Mouse (Mus musculus) stomach, postnatal 0 days (tissue): Measurements from ENCODE around the gene Ifnz. TPM values are rescaled to one million over a fixed set of nuclear protein-coding genes. Genes with fewer than 3 reads are reported as not detected.
"Not testable (repeated sequence)": the region's sequence is repeated elsewhere in the genome, so short reads cannot be mapped to it uniquely, and the experiment has no call there.

Experiments used
- ATAC-seq: fragments of 200-750 bp; cut with Nextera tagmentation; 2 replicates; pipeline ENCODE4 v1.8.0; 2017; ENCODE audit not compliant: low FRiP score, low TSS enrichment
- DNase-seq: peaks from one replicate; pipeline ENCODE4 v3.0.0-alpha.2; 2016; ENCODE audit warnings: low spot score
- H3K27ac ChIP-seq: fragments of 300-500 bp; sonication (generic); replicated peaks from 2 replicates; pipeline ENCODE4 v1.5.1; 2014; ENCODE audit warnings: mild to moderate bottlenecking, control low read depth
- H3K27me3 ChIP-seq: fragments of 300-500 bp; sonication (generic); 2 replicates; pipeline ENCODE4 v1.6.1; 2014; ENCODE audit warnings: low read length; ENCODE audit not compliant: control insufficient read depth, insufficient read depth
- H3K36me3 ChIP-seq: fragments of 300-500 bp; sonication (generic); 2 replicates; pipeline ENCODE4 v1.6.1; 2014; ENCODE audit warnings: low read length, mixed read lengths; ENCODE audit not compliant: control insufficient read depth, insufficient read depth
- H3K4me1 ChIP-seq: fragments of 300-500 bp; sonication (generic); replicated peaks from 2 replicates; pipeline ENCODE4 v1.6.1; 2014; ENCODE audit warnings: antibody characterized with exemption; ENCODE audit not compliant: control insufficient read depth, insufficient read depth
- H3K4me2 ChIP-seq: fragments of 300-500 bp; sonication (generic); replicated peaks from 2 replicates; pipeline ENCODE4 v1.6.1; 2014; ENCODE audit warnings: low read depth, mild to moderate bottlenecking, control low read depth, moderate library complexity
- H3K4me3 ChIP-seq: fragments of 300-500 bp; sonication (generic); 2 replicates; pipeline ENCODE4 v1.5.1; 2014; ENCODE audit warnings: low read depth, low read length, control low read depth
- H3K9ac ChIP-seq: fragments of 300-500 bp; sonication (generic); 2 replicates; pipeline ENCODE4 v1.6.1; 2014; ENCODE audit warnings: mild to moderate bottlenecking, low read length, control low read depth, mixed read lengths
- H3K9me3 ChIP-seq: fragments of 300-500 bp; sonication (generic); 2 replicates; pipeline ENCODE4 v1.6.1; 2016; ENCODE audit warnings: low read length; ENCODE audit not compliant: control insufficient read depth
- CTCF ChIP-seq: IDR thresholded peaks from 2 replicates; pipeline ENCODE4 v1.5.1; 2016; ENCODE audit warnings: antibody characterized with exemption, low read depth, mild to moderate bottlenecking, moderate library complexity
- EP300 ChIP-seq: optimal IDR thresholded peaks from 2 replicates; pipeline ENCODE3; 2016; ENCODE audit warnings: antibody characterized with exemption
- WGBS: fragments of 180-500 bp; shearing (Covaris S2); extraction: QIAGEN DNeasy Blood & Tissue Kit; methylation state at CpG from one replicate; pipeline ENCODE4 v1.1.7; 2014; 5-methylcytosine and 5-hydroxymethylcytosine counted together
- polyA plus RNA-seq: library from polyadenylated mRNA; unstranded; fragments of >200 nt; fragmentation: Nextera tagmentation; extraction: Ambion mirVana; gene quantifications from 2 replicates; pipeline ENCODE4 v1.2.1, GENCODE M21; 2015

Gene Ifnz
- polyA plus RNA-seq: 0.25 and 0.47 TPM in 2 replicates

GRCm38 (mm10) chr4:88781831-88782230, at the start of gene Ifnz:
Ifnz (plus strand) TSS chr4:88782131.
- H3K9ac ChIP-seq, H3K4me1 ChIP-seq, ATAC-seq, H3K9me3 ChIP-seq, H3K27ac ChIP-seq, H3K4me3 ChIP-seq, H3K36me3 ChIP-seq, H3K27me3 ChIP-seq, DNase-seq: not testable (repeated sequence)
- 0 out of 2 replicates have a peak within 1 kb of the TSS, but pooled peaks have one; percentile 29 for H3K4me2 ChIP-seq
- WGBS: 32% methylated on average over 4 of the region's 7 CpGs

- WGBS: 3% methylated on average over 2 of the region's 2 CpGs
- ATAC-seq (no peak), DNase-seq (peak; percentile 85)
- Histone ChIP-seq H3K9ac (no peak overlapping the region), H3K4me2 (no peak overlapping the region), H3K27ac (no peak overlapping the region), H3K9me3 (no peaks in the 10 kb centered on the region), H3K4me1 (no peaks in the 10 kb centered on the region), H3K27me3 (no peaks in the 10 kb centered on the region), H3K36me3 (no peaks in the 10 kb centered on the region), H3K4me3 (no peak overlapping the region)
- peak; percentile 93 for TF ChIP-seq CTCF
- no peak for TF ChIP-seq EP300
Observed at GRCm38 (mm10) chr4:88738480-88738879, 43.5 kb upstream of the Ifnz start.

- Histone ChIP-seq H3K36me3 (no peaks in the 10 kb centered on the region), H3K4me2 (no peak overlapping the region), H3K27ac (no peak overlapping the region), H3K9ac (no peak overlapping the region), H3K27me3 (no peaks in the 10 kb centered on the region), H3K9me3 (no peaks in the 10 kb centered on the region), H3K4me3 (no peak overlapping the region), H3K4me1 (no peaks in the 10 kb centered on the region)
- 84% methylated on average over 6 of the region's 6 CpGs for WGBS
- DNase-seq (no peak), ATAC-seq (no peak)
- TF ChIP-seq CTCF (no peak), EP300 (no peak)
Observed at GRCm38 (mm10) chr4:88739036-88739435, 42.9 kb upstream of the Ifnz start.

GRCm38 (mm10) chr4:88741426-88741825, 40.5 kb upstream of the Ifnz start:
- Histone ChIP-seq H3K27me3 (no peaks in the 10 kb centered on the region), H3K4me1 (no peaks in the 10 kb centered on the region), H3K36me3 (no peaks in the 10 kb centered on the region), H3K27ac (no peak overlapping the region), H3K9me3 (no peaks in the 10 kb centered on the region), H3K9ac (no peak overlapping the region), H3K4me3 (no peak overlapping the region), H3K4me2 (no peak overlapping the region)
- no peak for DNase-seq
- no peak for ATAC-seq
- WGBS: 87% methylated on average over 4 of the region's 4 CpGs
- TF ChIP-seq CTCF (no peak), EP300 (no peak)

- ATAC-seq: no peak
Observed at GRCm38 (mm10) chr4:88742771-88743371, 39.1 kb upstream of the Ifnz start.

GRCm38 (mm10) chr4:88744207-88744606, 37.7 kb upstream of the Ifnz start:
- H3K4me3 ChIP-seq: no peak overlapping the region
- 59% methylated on average over 3 of the region's 3 CpGs for WGBS
- DNase-seq: no peak
- no peak for ATAC-seq
- TF ChIP-seq CTCF: peak; percentile 38; the same call in 1 of the 2 replicates
- no peak for TF ChIP-seq EP300
- no peak overlapping the region for H3K27ac ChIP-seq
- H3K36me3 ChIP-seq: no peaks in the 10 kb centered on the region
- no peaks in the 10 kb centered on the region for H3K9me3 ChIP-seq
- H3K27me3 ChIP-seq: no peaks in the 10 kb centered on the region
- H3K4me2 ChIP-seq: no peak overlapping the region
- H3K4me1 ChIP-seq: no peaks in the 10 kb centered on the region
- no peak overlapping the region for H3K9ac ChIP-seq

More at GRCm38 (mm10) chr4:88742771-88743371, 39.1 kb upstream of the Ifnz start:
- TF ChIP-seq CTCF (peak; percentile 58), EP300 (no peak)
- Histone ChIP-seq H3K36me3 (no peaks in the 10 kb centered on the region), H3K27ac (0 out of 2 replicates have a peak overlapping the region, but pooled peaks have one; percentile 40), H3K9me3 (no peaks in the 10 kb centered on the region), H3K4me1 (no peaks in the 10 kb centered on the region), H3K27me3 (no peaks in the 10 kb centered on the region), H3K9ac (no peak overlapping the region), H3K4me2 (no peak overlapping the region), H3K4me3 (no peak overlapping the region)
- DNase-seq: no peak
- WGBS: 47% methylated on average over 7 of the region's 7 CpGs
